Mouse (Mus musculus) bone marrow macrophage, adult 2 months (primary cell): ENCODE results near the gene Yeats2. TPM values are rescaled to one million over a fixed set of nuclear protein-coding genes. Genes with fewer than 3 reads are reported as not detected.

Experiments
- H3K27ac ChIP-seq: 2 replicates; pipeline ENCODE4 v1.5.1; 2012; ENCODE audit warnings: low read depth, low read length; ENCODE audit not compliant: insufficient read depth
- H3K4me1 ChIP-seq: 2 replicates; pipeline ENCODE4 v1.6.1; 2012; ENCODE audit warnings: low read length; ENCODE audit not compliant: control insufficient read depth, insufficient read depth
- H3K4me3 ChIP-seq: 2 replicates; pipeline ENCODE4 v1.5.1; 2012; ENCODE audit warnings: mild to moderate bottlenecking, low read length, moderate library complexity; ENCODE audit not compliant: insufficient read depth
- CTCF ChIP-seq: IDR thresholded peaks from 2 replicates; pipeline ENCODE4 v1.5.1; 2012; ENCODE audit warnings: low read depth, mild to moderate bottlenecking, low read length, moderate library complexity
- POLR2A ChIP-seq: IDR thresholded peaks from 2 replicates; pipeline ENCODE4 v1.6.1; 2012; ENCODE audit warnings: mild to moderate bottlenecking, low read depth, low read length, borderline replicate concordance
- polyA plus RNA-seq: library from polyadenylated mRNA; stranded (reverse); fragments of >200 nt; gene quantifications from 2 replicates; pipeline ENCODE4 v1.2.4, GENCODE M21; 2012; ENCODE audit not compliant: missing spikeins, insufficient read depth, insufficient read length

Yeats2 gene
- polyA plus RNA-seq, 1 experiment: 15.1 TPM

GRCm38 (mm10) chr16:20130397-20130796, 10.5 kb upstream of the Yeats2 start:
- Histone ChIP-seq H3K27ac (no peak overlapping the region), H3K4me3 (no peak overlapping the region), H3K4me1 (no peaks in the 10 kb centered on the region)
- no peak for TF ChIP-seq POLR2A
- no peak for TF ChIP-seq CTCF

DNA sequence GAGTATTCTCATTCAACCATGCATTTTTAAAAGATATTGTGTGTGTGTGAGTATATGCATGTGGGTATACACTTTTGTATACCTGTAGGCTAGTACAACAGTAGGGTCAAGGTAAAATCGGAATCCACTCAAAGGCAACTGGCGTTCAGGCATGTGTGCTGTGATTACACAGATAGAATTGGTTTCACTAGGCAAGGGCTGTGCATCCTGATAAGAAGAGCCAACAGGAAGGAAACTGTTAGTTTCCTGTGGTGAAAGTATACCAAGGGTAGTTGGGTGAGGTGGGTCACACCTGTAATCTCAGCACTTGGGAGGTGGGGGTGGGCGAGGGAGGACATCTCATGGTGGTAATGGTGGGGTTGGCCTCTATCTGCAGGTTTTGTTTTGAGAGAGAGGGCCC, 3.7 kb downstream of the Yeats2 start:
- Histone ChIP-seq H3K27ac (no peak overlapping the region), H3K4me1 (peaks cover 16% of the 10 kb centered on the region), H3K4me3 (no peak overlapping the region)
- TF ChIP-seq CTCF (no peak), POLR2A (no peak)

DNA sequence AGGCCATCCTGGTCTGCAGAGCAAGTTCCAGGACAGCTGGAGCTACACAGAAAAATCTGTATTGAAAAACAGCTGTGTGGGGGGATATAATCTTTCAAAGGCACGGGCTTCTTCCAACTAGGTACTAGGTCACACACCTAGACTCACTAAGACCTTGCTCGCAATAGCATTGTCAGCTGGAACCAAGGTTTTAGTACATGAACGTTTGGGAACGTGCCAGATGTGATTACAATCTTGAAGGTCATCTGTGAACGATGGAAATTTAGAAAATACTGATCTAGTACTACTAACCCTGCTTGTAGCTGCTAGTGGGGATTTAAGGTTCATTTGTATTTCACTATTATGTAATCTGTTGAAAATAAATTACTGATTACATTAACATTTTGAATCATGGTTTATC, 11.1 kb downstream of the Yeats2 start:
- Histone ChIP-seq H3K4me3 (no peak overlapping the region), H3K27ac (no peak overlapping the region), H3K4me1 (peaks cover 2% of the 10 kb centered on the region; the same call in 1 of the 2 replicates)
- TF ChIP-seq POLR2A (no peak), CTCF (no peak)

DNA sequence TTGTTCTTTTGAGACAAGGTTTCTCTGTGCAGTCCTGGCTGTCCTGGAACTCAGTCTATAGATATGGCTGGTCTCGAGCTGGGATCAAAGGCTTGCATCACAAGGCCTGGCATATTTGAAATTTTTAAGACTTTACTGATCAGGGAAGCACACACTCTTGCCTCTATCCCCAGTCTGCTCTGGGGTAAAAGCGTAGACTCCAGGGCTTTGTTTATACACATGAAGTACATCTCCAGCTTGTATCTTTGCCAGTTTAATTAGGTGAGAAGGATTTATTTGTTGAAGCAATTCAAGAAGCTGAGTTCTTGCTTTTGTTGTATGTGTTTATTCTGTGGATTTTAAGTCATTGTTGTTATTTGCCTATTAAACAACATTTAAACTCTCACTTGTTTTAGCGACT, 12.9 kb downstream of the Yeats2 start:
- H3K27ac ChIP-seq: no peak overlapping the region
- peaks cover 1% of the 10 kb centered on the region; the same call in 1 of the 2 replicates for H3K4me1 ChIP-seq
- TF ChIP-seq CTCF (no peak), POLR2A (no peak)
- no peak overlapping the region for H3K4me3 ChIP-seq

DNA sequence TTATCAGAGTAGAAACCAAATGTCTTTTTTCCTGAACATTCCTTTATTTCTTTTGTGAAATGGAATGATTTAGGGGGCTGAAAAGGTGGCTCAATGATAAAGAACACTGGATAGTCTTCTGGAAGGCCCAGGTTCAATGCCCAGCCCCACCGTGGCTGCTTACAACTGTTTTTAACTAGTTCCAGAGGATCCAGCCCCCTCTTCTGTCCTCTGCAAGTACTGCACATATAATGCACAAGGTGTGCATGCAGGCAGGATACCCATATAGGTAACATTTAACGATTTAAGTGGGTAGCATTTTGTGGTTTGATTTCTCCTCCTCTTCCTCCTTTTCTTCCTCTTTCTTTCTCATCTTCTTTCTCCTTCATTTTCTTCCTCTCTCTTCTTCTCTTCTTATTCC, 19.3 kb downstream of the Yeats2 start:
- TF ChIP-seq POLR2A (no peak), CTCF (no peak)
- H3K4me1 ChIP-seq: no peaks in the 10 kb centered on the region
- no peak overlapping the region for H3K27ac ChIP-seq
- H3K4me3 ChIP-seq: no peak overlapping the region

DNA sequence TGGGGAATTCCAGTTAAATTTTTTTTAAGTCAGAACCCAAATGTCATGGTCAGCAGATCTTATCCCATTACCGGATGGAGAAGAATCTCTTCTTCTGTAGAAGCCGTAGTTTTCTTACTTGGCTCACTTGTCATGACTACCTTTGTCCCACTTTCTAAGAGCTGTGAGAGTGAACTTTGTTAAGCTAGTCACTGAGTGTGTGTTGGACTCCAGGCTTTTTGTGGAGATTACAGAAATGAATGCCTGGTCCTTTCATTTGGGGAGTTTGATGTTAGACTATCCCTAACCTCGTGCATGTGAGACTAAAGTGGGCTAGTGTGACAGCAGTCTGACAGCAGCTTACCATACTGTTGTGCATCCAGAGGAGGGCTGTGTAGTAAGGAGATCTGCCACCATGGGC, 28.2 kb downstream of the Yeats2 start:
- no peak overlapping the region for H3K27ac ChIP-seq
- no peaks in the 10 kb centered on the region for H3K4me1 ChIP-seq
- H3K4me3 ChIP-seq: no peak overlapping the region
- TF ChIP-seq POLR2A (no peak), CTCF (no peak)

DNA sequence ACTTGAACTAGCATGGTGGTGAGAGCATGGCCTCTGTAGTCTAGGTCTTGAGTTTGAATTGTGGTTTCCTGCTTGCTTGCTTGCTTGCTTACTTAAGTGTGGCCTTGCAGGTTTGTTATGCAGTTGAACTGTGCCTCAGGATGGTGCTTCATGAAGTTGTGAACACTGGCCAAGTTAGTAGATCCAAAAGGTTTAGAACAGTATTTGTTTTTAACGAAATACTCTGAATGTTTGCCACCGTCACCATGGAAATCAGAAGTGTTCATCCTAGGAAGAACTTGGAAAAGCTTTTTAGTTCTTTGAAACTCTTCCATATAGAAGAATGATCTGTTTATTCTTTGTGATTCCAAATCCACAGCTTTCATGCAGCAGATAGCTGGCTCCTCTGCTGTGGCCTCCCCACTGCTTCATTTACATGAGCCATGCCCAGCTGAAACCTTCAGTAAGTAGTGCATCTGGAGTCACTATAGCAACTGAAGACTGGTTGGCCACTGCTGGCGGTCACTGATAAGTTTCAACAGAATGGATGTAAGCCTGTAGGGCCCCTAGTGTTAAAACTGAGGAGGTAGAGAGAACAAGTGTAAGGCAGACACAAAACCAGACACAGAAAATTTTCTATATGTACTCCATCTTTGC, 28.7 kb downstream of the Yeats2 start:
- H3K27ac ChIP-seq: no peak overlapping the region
- H3K4me1 ChIP-seq: no peaks in the 10 kb centered on the region
- H3K4me3 ChIP-seq: no peak overlapping the region
- TF ChIP-seq CTCF: no peak
- TF ChIP-seq POLR2A: no peak

GRCm38 (mm10) chr16:20179406-20180175, 38.7 kb downstream of the Yeats2 start:
- H3K4me3 ChIP-seq: no peak overlapping the region

DNA sequence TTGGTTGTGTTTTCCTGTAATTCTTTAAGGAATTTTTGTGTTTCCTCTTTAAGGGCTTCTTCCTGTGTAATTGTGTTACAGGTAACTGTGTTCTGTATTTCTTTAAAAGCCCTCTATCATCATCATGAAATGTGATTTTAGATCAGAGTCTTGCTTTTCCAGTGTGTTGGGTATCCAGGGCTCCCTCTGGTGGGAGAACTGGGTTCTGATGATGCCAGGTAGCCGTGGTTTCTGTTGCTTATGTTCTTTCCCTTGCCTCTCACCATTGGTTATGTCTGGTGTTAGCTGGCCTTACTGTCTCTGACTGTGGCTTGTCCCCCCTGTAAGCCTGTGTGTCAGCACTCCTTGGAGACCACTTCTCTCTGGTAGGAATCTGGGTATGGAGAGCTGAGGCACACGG, 44.5 kb downstream of the Yeats2 start:
- TF ChIP-seq POLR2A (no peak), CTCF (peak; percentile 39; the same call in 1 of the 2 replicates)
- Histone ChIP-seq H3K4me3 (no peak overlapping the region), H3K27ac (no peak overlapping the region), H3K4me1 (no peaks in the 10 kb centered on the region)

More at GRCm38 (mm10) chr16:20179406-20180175, 38.7 kb downstream of the Yeats2 start:
- Histone ChIP-seq H3K27ac (no peak overlapping the region), H3K4me1 (no peaks in the 10 kb centered on the region)
- TF ChIP-seq CTCF: no peak
- TF ChIP-seq POLR2A: no peak

- TF ChIP-seq POLR2A (no peak), CTCF (no peak)
- Histone ChIP-seq H3K4me3 (no peak overlapping the region), H3K27ac (no peak overlapping the region), H3K4me1 (no peaks in the 10 kb centered on the region)
Observed at GRCm38 (mm10) chr16:20191161-20191882, 50.5 kb downstream of the Yeats2 start.
